ENCODE assay signal across 9 mouse cellular contexts in genomic region chr14:121437026-121437425, GRCm38 (mm10). TPM values are rescaled to one million over a fixed set of nuclear protein-coding genes. Genes with fewer than 3 reads are reported as not detected.
DNase-seq lines count a peak whose midpoint lies in the region; ATAC-seq and TF ChIP-seq lines count a peak whose summit lies in the region.
"Had no signal": no experiment of that assay in that cellular context is flagged by ENCODE, and none has a peak within 500 bp of the region (broad histone marks: within the 10 kb centered on the region; RNA-seq: fewer than 3 reads in every experiment).

No protein-coding gene starts in this region.

- TF ChIP-seq EP300 in heart, postnatal 0 days (IDR thresholded peaks at IDR 0.05; ENCODE audit: low read depth): no peak; the same call in 1 of the 2 replicates

- H3K9ac ChIP-seq in heart, postnatal 0 days (replicated peaks; ENCODE audit: low read depth, low read length): no peak overlapping the region
- no peak overlapping the region for H3K9ac ChIP-seq in lung, embryonic 14.5 days
- no peak overlapping the region for H3K9ac ChIP-seq in forebrain, embryonic 15.5 days (replicated peaks)
- H3K9ac ChIP-seq: hindbrain, embryonic 15.5 days had no signal

- no peak overlapping the region for H3K4me2 ChIP-seq in heart, postnatal 0 days (ENCODE audit: low read depth, low read length)
- no peak overlapping the region for H3K4me2 ChIP-seq in lung, embryonic 14.5 days
- H3K4me2 ChIP-seq in forebrain, embryonic 15.5 days (replicated peaks): no peak overlapping the region
- H3K4me2 ChIP-seq: hindbrain, embryonic 15.5 days had no signal

- no peaks in the 10 kb centered on the region for H3K36me3 ChIP-seq in heart, postnatal 0 days (replicated peaks; ENCODE audit: control insufficient read depth, insufficient read depth, low read length)
- no peaks in the 10 kb centered on the region for H3K36me3 ChIP-seq in lung, embryonic 14.5 days (ENCODE audit: insufficient read depth)
- no peaks in the 10 kb centered on the region for H3K36me3 ChIP-seq in forebrain, embryonic 15.5 days
- H3K36me3 ChIP-seq: hindbrain, embryonic 15.5 days had no signal

- H3K27ac ChIP-seq in heart, postnatal 0 days (ENCODE audit: low read depth): peak overlapping the region; percentile 94
- H3K27ac ChIP-seq in lung, embryonic 14.5 days (ENCODE audit: low read depth): no peak overlapping the region
- H3K27ac ChIP-seq in forebrain, embryonic 15.5 days (replicated peaks): no peak overlapping the region
- H3K27ac ChIP-seq: hindbrain, embryonic 15.5 days had no signal

- no peaks in the 10 kb centered on the region for H3K27me3 ChIP-seq in heart, postnatal 0 days (ENCODE audit: control insufficient read depth, insufficient read depth, low read length)
- no peaks in the 10 kb centered on the region for H3K27me3 ChIP-seq in lung, embryonic 14.5 days (ENCODE audit: insufficient read depth, low read length)
- H3K27me3 ChIP-seq in forebrain, embryonic 15.5 days: no peaks in the 10 kb centered on the region
- H3K27me3 ChIP-seq: hindbrain, embryonic 15.5 days had no signal

- H3K9me3 ChIP-seq in heart, postnatal 0 days (replicated peaks; ENCODE audit: control insufficient read depth, low read length): no peaks in the 10 kb centered on the region
- no peaks in the 10 kb centered on the region for H3K9me3 ChIP-seq in lung, embryonic 14.5 days (ENCODE audit: low read depth, low read length)
- H3K9me3 ChIP-seq in forebrain, embryonic 15.5 days: no peaks in the 10 kb centered on the region
- H3K9me3 ChIP-seq: hindbrain, embryonic 15.5 days had no signal

- no peak for TF ChIP-seq CTCF in heart, postnatal 0 days (IDR thresholded peaks at IDR 0.05; ENCODE audit: low read depth)
- TF ChIP-seq CTCF in lung, embryonic 14.5 days (IDR thresholded peaks at IDR 0.05; ENCODE audit: low read depth): no peak

- whole genome bisulfite sequencing in heart, postnatal 0 days: 35% methylated on average over 6 of the region's 6 CpGs
- WGBS in lung, embryonic 14.5 days: 51% methylated on average over 6 of the region's 6 CpGs
- 85% methylated on average over 6 of the region's 6 CpGs for WGBS in forebrain, embryonic 15.5 days

- no peak overlapping the region for H3K4me3 ChIP-seq in heart, postnatal 0 days (ENCODE audit: low read depth, low read length)
- no peak overlapping the region for H3K4me3 ChIP-seq in lung, embryonic 14.5 days (ENCODE audit: low read depth, low read length)
- no peak overlapping the region for H3K4me3 ChIP-seq in forebrain, embryonic 15.5 days
- H3K4me3 ChIP-seq: hindbrain, embryonic 15.5 days had no signal

- peaks cover 25% of the 10 kb centered on the region for H3K4me1 ChIP-seq in heart, postnatal 0 days (ENCODE audit: control insufficient read depth, insufficient read depth)
- H3K4me1 ChIP-seq in lung, embryonic 14.5 days (ENCODE audit: insufficient read depth): no peaks in the 10 kb centered on the region
- no peaks in the 10 kb centered on the region for H3K4me1 ChIP-seq in forebrain, embryonic 15.5 days
- H3K4me1 ChIP-seq: hindbrain, embryonic 15.5 days had no signal

- DNase-seq in MN1 (ENCODE audit: low spot score): peak; percentile 81
- DNase-seq in adrenal gland, postnatal 4 days (ENCODE audit: low spot score in 2 of 2): peak; percentile 71 to 81
- peak; percentile 68 for DNase-seq in heart, postnatal 0 days (ENCODE audit: low spot score)
- peak; percentile 60 for DNase-seq in lung, embryonic 14.5 days
- DNase-seq in urinary bladder, postnatal 25 days (ENCODE audit: low spot score): peak; percentile 76
- no peak for DNase-seq in B cell, adult 2 months
- no peak for DNase-seq in cerebellum, adult 9-10 months

- ATAC-seq in heart, postnatal 0 days (ENCODE audit: insufficient read depth, low read depth): no peak
- no peak for ATAC-seq in lung, embryonic 14.5 days (ENCODE audit: insufficient read depth)
- ATAC-seq in forebrain, embryonic 15.5 days (replicated peaks): no peak

RNA-seq across cellular contexts. Expression of gene Stk24, which starts 57.2 kb away (rescaled TPM):
- 100 to 1,000 TPM; 142 to 152 TPM for total RNA-seq in adrenal gland, postnatal 4 days (2021)
- 62.9 and 68.3 TPM in 2 replicates for total RNA-seq in heart, postnatal 0 days (2014; rRNA removed; ENCODE audit: low replicate concordance)
- polyA plus RNA-seq in heart, postnatal 0 days (2015; fragmentation: Nextera tagmentation; extraction: Ambion mirVana): 22.6 and 26.7 TPM in 2 replicates
- polyA plus RNA-seq in lung, embryonic 14.5 days (2014; fragmentation: Nextera tagmentation; extraction: Ambion mirVana): 50.3 and 51.7 TPM in 2 replicates
- polyA plus RNA-seq in forebrain, embryonic 15.5 days (2015; fragmentation: Nextera tagmentation; extraction: Ambion mirVana): 23.3 and 24.4 TPM in 2 replicates

Comparison
In these comparisons a context has a peak if more than half of its experiments do, and no peak if none do; other contexts are left out.
1. DNase-seq: peak in MN1 (single experiment), adrenal gland, postnatal 4 days (2 of 2), heart, postnatal 0 days (single experiment), lung, embryonic 14.5 days (single experiment) and urinary bladder, postnatal 25 days (single experiment); none in B cell, adult 2 months (0 of 2) and cerebellum, adult 9-10 months (single experiment).